Mouse (Mus musculus): ENCODE results near the gene Dtx3.
"Not testable (repeated sequence)": the region's sequence is repeated elsewhere in the genome, so short reads cannot be mapped to it uniquely, and the experiment has no call there.

Gene Dtx3

DNA sequence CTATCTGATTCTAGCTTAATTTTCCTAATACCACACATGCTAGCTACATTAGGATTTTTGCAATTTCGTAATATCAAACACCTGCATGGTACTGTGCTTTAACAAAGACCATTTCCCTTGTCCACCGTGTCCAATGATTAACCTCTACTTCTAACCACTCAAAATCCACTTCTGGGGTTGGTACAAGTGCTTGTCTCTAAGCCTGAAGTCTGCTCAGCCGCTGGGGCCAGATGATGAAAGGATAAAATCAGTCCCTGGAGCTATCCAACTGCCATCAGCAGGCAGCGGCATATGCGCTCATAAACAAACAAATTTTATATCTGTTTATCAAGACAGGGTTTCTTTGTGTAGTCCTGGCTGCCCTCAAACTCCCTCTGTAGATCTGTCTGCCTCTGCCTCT is 9.1 kb upstream of the Dtx3 start:
- DNase-seq (ENCODE audit: low spot score) = no peak

DNA sequence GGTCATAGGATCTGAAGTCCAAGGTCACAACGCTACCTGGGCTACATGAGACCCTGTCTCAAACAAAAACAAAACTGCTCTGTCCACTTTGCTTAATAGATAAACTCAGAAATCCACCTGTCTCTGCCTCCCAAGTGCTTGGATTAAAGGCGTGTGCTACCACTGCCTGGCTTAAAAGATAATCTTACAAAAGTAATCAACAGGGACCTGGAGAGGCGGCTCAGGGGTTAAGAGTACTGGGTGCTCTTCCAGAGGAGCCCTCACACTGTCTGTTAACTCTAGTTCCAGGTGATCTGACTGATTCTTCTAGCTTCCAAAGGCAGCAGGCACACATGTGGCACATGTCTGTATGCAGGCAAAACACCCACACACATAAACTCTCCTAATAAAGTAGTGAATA is 7.6 kb upstream of the Dtx3 start:
- no peak for DNase-seq (ENCODE audit: low spot score)

DNA sequence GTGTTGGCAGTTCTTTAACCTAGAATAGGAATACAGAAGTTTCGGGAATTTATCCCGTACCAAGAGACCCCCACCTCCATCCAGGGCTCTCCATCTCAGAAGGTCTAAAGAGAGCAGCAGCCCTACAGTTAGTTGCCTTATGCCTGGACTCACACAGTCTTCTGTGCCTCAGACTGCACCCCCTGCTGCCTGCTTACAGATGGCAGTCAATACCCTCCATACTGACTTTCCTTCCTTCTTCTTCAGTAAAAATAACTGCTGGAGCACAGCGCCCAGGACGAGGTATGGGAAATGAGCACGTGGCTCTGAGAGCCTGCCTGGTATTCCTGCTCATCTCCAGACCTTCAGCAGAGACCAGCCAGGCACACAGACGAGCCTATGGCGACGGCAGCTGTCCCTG is 4.8 kb upstream of the Dtx3 start:
- no peak for DNase-seq (ENCODE audit: low spot score)

DNA sequence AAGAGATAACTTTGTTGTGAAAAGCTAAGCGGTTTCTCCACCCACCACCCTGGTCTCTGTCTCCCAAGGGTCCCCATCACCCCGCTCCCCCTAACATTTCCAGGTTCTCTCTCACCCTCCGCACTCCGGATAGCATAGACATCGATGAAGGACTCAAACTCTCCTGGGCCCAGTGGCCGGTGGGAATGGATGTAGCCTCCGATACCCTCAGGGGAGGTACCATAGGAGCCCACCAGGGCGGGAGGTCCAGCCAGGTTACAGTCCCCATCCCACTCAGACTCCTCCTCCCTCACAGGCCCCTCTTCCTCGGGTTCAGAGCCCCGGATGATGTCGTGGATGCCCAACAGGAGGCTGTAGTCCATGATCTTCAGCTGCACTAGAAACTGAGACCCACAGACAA is 3.9 kb upstream of the Dtx3 start:
- no peak for DNase-seq (ENCODE audit: low spot score)

DNA sequence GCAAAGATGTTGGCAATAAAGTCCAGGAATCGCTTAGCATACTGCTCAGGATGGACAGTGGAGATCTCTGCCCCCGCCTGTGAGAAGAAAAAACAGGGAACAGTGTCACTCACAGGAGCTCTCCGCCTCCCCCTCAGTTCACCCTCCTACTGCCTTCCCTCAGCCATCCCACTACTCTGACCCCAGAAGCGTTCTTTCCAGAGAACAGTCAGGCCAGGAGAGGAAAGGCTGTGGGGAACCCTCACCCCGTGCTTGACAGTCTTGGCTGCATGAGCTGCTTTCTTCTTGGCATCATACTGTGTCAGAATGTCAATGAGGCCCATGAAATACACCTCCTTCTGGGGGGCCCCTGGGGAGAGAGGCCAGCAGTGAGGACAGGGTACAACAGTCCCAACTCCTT is 3.5 kb upstream of the Dtx3 start:
- DNase-seq (ENCODE audit: low spot score) = no peak

DNA sequence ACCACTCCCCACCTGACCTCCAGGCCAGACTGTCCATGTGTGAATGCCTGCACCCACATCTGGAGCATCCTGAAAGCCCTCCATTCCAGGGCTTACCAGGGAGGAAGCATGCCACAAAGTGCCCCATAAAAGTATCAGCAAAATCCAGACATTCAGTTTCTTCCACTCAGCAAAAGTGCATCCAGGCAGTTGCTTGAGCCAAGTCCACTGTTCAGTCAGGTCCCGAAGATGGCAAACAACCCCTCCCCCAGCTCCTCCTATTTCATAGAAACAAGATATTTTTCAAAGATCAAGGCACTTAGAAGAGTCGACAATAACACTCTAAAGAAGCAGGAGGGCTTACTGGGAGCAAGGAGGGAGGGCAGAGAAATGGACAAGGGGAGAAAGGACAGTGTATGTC is 3.0 kb upstream of the Dtx3 start:
- DNase-seq (ENCODE audit: low spot score) = no peak

DNA sequence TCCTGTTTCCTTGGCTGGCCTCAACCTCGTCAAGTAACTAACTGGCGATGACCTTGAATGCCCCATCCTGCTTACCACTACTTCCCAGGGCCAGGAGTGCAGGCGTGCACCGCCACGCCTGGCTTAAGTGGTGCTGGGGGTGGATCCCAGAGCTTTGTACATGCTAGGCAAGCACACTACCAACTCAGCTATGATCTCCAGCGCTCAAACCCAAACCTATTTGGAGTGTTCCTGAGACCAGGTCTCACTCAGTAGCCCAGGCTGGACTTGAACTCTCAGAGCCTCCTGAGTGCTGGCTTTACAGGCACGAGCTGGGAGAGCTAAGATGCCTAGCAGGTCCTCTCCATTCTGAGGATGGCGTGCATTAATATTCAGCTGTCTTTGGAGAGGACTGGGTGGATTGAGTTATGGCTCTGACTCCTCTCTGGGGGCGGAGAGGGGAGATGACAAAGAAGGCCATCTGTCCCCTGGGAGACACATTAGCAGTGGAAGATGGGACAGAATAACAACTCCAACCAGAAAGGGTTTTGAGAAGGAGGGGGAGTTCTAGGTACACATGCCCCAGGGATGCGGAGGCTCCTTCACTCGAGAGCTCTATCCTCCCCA is 2.1 kb upstream of the Dtx3 start:
- no peak for DNase-seq (ENCODE audit: low spot score)

DNA sequence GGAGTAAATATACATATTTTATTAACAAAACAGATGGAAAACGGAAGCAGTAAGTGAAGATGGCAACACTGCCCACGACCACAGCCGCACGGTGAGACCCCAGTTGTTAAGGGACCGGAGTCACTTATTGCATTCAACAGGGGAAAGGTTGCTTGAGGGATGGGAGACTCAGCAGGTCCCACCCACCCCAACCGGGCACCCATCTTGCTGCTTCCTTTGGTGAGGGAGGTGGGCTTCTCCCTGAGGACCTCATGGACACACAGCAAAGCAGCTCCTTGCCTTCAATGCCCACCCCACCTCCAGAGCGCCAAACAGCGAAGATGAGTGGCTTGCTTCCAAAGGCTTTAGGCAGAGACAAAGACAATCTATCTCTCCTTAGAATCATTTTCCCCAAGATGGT is 1.6 kb upstream of the Dtx3 start:
- DNase-seq (ENCODE audit: low spot score) = no peak

DNA sequence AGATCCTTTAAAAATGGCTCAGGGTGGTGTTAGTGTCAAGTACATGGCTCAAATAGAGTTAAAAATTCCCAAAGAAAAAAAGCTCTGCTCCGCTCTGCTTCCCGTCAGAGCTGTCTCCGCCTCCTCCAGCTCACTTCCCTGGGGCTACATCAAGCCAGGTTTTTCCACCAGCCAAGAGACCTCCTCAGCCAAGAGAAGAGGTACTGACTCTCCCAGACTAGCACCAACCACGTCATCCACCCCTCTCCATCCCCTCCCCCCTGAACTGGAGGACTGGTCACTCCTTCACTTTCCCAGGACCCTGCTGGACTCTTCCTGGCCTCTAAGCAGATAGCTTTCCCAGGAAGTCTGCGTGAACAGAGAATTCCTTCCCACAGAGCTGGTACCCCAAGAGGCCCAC is 864 bp upstream of the Dtx3 start:
- peak; percentile 75 for DNase-seq (ENCODE audit: low spot score)

DNA sequence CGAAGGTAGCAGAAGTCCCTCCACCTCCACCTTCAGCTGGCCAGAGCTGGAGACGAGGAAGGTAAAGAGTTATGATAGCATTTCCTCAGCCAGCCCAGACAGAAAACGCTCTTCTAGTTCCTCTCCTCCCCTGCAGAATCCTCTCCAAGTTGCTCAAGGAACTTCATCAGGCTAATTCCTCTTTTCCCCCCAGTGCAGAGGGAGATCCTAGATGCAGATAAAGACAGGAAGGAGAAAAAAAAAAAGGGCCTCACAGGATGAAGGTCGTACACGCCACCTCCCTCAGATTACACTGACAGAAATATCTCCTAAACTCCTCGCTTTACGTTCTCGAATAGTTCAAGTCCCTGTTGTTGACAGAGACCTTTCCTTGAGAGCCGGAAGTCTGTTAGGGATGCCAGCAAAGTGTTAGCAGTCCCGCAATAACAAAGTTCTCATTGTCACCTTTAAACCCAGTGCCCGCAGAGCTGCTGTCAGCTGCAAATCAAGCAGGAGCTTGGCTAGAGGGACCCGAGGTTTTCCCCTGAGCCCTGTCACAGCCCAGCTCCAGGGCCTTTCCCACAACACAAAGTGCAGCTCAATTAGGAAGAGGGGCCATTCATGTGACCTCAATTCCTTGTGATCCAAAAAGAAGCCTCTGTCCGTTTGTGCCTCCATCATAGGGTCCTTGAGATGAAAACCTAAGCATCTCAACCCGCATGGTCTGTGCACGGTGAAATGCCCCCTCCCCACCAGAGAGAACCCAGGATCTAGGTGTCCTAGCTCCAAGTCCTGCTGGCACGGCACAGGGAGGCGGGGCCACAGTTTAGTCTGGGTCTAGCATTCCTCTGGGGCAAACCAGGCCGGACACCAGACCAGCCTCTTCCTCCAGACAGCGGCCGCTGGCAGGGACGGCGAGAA is 850 bp downstream of the Dtx3 start:
- peak; percentile 76 for DNase-seq (ENCODE audit: low spot score)

DNA sequence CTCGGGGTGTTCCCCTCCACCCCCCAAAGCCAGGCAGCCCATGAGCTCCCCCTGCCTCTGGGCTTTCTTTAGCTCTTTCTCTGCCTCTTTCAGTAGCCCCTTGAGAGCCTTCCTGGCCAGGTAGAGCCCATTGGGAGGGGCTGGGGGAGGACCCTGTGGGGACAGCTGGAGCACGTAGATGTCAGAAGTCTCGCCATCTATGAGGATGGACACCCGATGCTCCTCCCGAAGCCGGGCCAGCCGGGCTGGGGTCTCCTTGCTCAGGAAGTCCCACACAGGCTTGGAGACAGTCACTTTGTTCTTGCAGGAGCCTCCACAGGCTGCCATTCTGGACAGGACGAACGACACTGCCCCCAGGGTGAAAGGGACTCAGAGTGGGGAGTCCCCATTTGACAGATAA is 2.5 kb downstream of the Dtx3 start:
- no peak for DNase-seq (ENCODE audit: low spot score)

DNA sequence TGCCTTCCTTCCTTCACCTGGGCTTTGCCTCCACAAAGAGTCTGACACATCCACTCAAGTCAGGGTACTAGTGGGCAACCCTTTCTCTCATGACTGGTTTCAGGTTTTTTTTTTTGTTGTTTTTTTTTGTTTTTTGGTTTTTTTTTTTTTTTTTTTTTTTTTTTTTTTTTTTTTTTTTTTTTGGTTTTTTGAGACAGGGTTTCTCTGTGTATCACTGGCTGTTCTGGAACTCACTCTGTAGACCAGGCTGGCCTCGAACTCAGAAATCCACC is 3.5 kb downstream of the Dtx3 start:
- DNase-seq (ENCODE audit: low spot score) = not testable (repeated sequence)

DNA sequence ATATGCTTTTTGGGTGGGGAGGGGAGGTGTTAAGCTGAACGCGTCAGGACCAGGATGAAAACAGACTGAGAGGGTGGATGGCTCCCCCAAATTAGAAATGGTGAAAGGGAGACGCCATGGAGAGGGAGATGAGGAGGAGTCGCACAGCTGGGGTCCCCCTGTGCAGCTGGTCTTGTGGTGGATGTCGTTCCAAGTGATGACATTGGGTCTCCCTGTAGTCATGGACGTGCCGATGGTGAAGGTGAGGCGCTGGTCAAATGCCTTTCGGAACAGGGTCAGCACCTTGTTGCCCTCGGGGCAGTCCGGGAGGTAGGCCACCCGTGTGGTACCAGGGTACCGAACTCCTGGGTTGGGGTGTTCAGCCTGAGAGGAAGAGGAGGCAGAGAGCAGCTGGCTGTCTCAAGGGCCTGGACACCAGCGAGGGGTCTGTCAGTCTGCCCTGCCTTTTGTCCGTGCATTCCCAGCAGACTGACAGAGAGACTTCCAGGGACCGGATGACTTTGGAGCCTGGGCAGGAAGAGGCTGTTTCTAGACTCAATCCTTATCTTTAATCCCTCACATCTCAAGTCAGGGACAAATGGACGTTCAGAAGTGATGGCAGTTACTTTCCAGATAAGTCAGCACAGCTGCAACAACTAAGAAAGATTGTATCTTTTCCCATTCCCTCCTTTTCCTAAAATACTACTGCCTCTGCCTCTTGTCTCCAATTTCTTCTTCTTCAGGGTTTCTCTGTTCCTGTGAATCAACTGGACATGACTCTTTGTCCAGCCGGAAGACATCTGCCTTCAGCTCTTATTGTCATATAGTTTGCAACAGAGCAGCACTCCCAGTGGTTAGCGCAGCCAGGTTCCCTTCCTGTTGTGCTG is 4.1 kb downstream of the Dtx3 start:
- DNase-seq (ENCODE audit: low spot score) = no peak

DNA sequence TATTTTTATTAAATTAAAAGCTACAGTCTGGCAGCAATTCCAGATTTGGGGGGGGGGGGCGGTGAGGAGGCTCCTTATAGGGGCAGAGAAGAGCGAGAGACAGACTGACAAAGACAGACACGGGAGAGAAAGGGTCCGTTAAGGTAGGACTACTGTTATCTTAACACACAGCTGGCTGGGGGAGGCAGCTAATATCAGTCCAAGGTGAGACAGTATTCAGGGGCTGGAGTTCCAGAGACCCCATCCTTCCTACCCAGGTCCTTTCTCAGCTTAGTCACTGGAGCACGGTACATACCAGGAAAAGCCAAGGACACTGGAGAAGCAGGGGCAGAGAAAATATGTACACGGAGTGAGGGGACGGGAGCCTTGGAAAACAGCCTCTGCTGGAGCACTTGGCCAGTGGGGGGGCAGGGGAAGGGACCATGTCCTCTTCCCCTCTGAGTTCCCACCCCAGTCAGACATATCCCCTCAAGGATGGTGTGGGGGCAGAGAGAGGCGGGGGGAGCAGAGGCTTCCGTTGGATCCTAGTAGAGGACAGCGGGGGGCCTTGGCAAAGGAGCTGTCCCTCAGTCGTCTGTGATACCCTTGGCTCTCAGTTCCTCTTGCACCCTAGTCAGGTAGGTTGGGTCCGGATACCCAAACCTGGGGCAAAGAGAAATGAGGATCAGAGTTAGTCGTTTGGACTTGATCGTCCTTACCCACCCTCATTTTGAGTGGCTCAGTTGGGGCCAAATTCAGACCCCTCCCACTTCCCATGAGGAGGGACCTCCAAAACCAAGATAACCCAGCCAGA is 4.9 kb downstream of the Dtx3 start:
- DNase-seq (ENCODE audit: low spot score) = no peak

DNA sequence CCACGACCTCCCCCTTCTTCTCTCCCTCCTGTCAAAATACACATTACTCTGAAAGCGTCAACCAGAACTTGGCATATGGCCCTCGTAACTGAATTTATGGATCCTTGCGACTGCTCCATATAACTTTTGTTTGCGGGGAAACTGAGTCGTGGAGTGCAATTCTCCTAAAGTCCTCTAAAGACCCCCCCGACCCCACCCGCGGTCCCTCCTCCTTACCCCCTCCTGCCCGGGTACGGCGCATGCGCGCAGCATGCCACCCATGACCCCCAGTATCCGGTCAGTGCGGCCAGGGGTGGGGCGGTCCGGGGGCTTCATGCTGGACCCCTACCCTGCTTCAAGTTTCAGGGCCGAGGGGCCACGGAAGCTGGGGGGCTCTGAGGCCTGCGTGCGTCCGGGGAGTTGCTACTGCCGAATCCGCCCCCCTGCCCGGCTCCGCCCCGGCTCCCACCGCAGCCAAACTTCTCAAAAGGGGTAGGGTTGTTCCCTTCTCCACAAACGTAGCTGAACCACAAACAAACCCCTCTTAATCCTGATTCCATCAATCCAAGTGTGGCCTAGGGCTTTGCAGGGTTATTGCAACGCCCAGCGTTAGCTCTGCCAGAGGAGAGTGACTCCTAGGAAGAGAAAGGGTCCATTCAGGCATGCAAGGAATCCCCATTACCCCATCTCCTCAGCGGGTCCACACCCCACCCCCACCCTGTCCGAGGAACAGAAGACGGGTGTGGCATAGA is 5.7 kb downstream of the Dtx3 start, which contains the start of gene Arhgef25:
Arhgef25 (minus strand) TSS at position 433 of the 731 bp plus-strand sequence.
- peak; percentile 71 for DNase-seq (ENCODE audit: low spot score)

DNA sequence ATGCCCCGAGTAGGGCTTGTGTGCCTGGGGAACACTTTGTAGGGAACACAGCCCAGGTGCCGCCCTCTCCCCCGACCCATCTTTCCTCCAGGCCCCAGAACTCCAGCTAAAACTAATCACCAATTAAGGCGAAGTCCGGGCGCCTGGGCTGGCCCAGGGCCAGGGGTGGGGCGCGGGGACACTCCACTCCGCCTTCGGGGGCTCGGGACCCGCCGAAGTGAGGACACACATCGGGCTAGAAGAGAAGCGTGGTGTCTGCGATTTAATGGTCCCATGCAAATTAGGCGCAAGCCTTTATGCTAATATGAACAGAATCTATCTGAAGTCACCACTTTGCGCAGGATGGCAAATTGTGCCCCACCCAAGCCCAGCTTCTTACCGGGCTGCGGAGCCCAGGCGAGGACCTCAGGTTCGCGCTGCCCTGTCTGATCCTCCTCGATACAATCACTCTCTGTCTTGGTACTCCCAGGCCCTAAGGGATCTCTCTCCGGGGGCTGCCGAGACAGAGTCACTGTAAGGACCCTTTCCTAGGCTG is 6.3 kb downstream of the Dtx3 start:
- peak; percentile 65 for DNase-seq (ENCODE audit: low spot score)

DNA sequence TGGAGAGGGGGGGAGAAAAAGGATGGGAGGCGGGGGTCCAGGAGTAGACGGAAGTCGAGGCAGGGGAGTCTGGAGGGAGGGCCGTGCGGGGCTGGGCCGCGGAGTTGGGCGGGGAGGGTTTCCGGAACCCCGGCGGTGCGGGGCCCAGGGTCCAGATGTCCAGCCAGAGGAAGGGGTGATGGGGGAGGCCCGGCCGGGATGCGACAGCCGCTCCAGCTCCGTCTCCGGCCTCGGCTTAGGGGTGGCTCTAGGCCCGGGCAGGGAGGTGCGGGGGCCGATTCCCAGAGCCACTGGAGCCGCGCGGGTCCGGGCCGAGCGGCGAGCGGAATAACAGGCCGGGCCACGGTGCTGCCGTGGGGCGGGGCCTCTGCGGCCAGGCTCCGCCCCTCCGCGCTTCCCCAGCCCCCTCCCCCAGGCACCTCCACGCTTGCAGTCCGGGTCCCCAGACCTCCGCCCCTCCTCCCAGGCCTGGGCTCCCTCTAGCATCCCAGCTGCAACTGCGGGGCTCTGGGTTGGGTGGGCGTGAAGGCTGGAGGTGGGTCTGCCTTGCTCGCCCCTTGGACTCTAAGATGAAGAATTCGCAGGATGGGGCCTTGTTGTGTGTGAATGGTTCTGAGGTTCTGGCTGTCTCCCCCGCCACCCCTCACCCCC is 6.9 kb downstream of the Dtx3 start:
- peak; percentile 64 for DNase-seq (ENCODE audit: low spot score)

DNA sequence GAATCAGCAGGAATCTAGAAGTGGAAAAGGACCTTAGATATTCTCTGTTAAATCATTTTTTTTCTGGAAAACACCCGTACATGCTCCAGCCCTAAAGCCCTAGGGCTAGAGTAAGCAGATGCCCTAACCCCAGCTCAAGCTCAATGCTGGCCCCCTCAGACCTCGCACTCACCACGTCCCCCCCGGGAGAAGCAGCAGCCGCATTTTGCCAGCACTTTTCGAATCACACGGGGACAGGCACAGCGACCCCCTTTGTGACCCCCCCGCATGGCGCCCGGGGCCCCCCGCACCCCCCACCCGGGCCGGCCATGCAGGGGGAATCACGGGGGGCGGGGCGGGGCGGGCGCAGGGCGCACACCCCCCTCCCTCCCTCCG is 7.5 kb downstream of the Dtx3 start:
- DNase-seq (ENCODE audit: low spot score) = no peak

DNA sequence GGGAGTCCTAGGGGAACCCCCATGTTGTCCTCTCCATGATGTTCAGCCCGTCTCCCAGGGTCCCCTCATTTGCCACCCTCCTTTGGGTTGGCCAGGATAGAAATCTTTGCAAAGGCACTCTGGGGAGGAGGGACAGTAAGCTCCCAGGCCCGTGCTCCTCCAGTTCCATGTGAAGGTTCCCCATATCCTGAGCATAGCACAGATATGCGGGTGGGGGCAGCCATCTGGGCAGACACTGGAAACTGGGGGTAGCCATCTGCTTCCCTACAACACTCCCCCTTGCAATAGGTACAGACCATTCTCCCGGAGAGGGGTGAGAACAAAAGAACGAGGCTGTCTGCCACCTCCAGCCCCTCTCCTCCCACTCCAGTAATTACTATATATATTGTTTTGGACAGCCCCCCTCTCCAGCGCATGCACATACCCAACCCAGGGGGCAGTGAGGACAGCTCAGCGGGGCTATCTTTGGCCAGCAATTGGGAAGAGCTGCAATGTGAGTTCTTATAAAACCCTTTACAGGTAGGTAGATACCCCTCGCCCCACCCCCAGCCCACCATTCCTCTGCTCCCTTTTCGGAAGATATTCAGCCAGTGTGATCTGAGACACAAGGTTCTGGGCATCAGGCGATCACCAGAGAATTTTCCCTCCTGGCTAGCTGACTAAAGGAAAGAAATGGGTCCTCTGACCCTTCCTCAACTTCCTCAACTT is 8.0 kb downstream of the Dtx3 start:
- no peak for DNase-seq (ENCODE audit: low spot score)

DNA sequence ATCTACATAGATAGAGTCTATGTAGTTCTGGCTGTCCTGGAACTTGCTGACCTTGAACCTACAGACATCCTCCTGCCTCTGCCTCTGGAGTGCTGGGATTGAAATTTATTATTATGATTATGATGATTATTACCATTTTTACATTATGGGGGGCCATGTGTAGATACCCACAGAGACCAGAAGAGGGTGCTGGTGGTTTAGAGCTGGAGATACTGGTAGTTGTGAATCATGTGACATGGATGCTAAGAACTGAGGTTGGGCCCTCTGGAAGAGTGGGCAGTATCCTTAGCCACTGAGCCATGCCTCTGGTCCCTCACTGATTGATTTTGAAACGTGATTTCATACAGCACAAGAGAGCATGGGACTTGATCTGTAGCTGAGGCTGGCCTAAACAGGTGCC is 9.1 kb downstream of the Dtx3 start:
- no peak for DNase-seq (ENCODE audit: low spot score)
